33 mouse cellular contexts compared by ENCODE assay signal in genomic region chr2:84048398-84049140, GRCm38 (mm10). TPM values are rescaled to one million over a fixed set of nuclear protein-coding genes. Genes with fewer than 3 reads are reported as not detected.
DNase-seq lines count a peak whose midpoint lies in the region; ATAC-seq and TF ChIP-seq lines count a peak whose summit lies in the region.
"Had no signal": no experiment of that assay in that cellular context is flagged by ENCODE, and none has a peak within 500 bp of the region (broad histone marks: within the 10 kb centered on the region; RNA-seq: fewer than 3 reads in every experiment).

No protein-coding gene starts in this region.

- no peak for TF ChIP-seq CTCF in liver, postnatal 0 days (IDR thresholded peaks at IDR 0.05; ENCODE audit: low read depth)
- TF ChIP-seq CTCF in thymus, adult 2 months (IDR thresholded peaks at IDR 0.05; ENCODE audit: borderline replicate concordance, control insufficient read depth, extremely low read depth, insufficient read depth, low read length, poor library complexity), result no peak

- no peak for TF ChIP-seq EP300 in liver, postnatal 0 days (IDR thresholded peaks at IDR 0.05; ENCODE audit: low read depth)

- no peak overlapping the region for H3ac ChIP-seq in myocyte (ENCODE audit: control insufficient read depth, insufficient read length)

- WGBS in liver, postnatal 0 days (ENCODE audit: insufficient replicate concordance), result 83% methylated on average over 9 of the region's 9 CpGs
- WGBS in liver, embryonic 13.5 days (ENCODE audit: insufficient replicate concordance), result 62% methylated on average over 9 of the region's 9 CpGs
- WGBS in thymus, adult 2 months, result 94% methylated on average over 9 of the region's 9 CpGs

- no peak overlapping the region for H3K27ac ChIP-seq in liver, postnatal 0 days (ENCODE audit: low read depth)
- peak overlapping the region; percentile 70 for H3K27ac ChIP-seq in liver, embryonic 13.5 days
- no peak overlapping the region for H3K27ac ChIP-seq in thymus, adult 2 months (ENCODE audit: control insufficient read depth, insufficient read depth, low read length)
- H3K27ac ChIP-seq: embryonic facial prominence, embryonic 10.5 days; embryonic facial prominence, embryonic 15.5 days; forebrain, embryonic 12.5 days; hindbrain, embryonic 12.5 days; hindbrain, postnatal 0 days; midbrain, embryonic 15.5 days had no signal

- no peaks in the 10 kb centered on the region for H3K9me3 ChIP-seq in liver, postnatal 0 days (ENCODE audit: low read length)
- H3K9me3 ChIP-seq in liver, embryonic 13.5 days (replicated peaks), result no peaks in the 10 kb centered on the region
- H3K9me3 ChIP-seq: embryonic facial prominence, embryonic 10.5 days; embryonic facial prominence, embryonic 15.5 days; forebrain, embryonic 12.5 days; hindbrain, embryonic 12.5 days; midbrain, embryonic 15.5 days had no signal

- DNase-seq in liver (peak; percentile 68), 416B (ENCODE audit: low read depth) (peak; percentile 68)
- DNase-seq in liver, postnatal 0 days, result no peak
- DNase-seq in liver, embryonic 13.5 days, result peak; percentile 15
- no peak for DNase-seq in thymus, adult 2 months
- DNase-seq in cerebellum, postnatal 4 days (ENCODE audit: low spot score in 2 of 2), result no peak
- no peak for DNase-seq in embryo, embryonic 10 days (ENCODE audit: low spot score)
- DNase-seq: adrenal gland, adult 8-10 months; cerebellum, adult 11-12 months; cerebellum, postnatal 10 days; gastrocnemius, postnatal 14 days; heart, postnatal 36 days; kidney, adult 9 months; kidney, postnatal 10 days; layer of hippocampus, adult 9-11 months; lung, postnatal 4 days; right cerebral cortex, postnatal 25 days had no signal

- no peaks in the 10 kb centered on the region for H3K27me3 ChIP-seq in liver, postnatal 0 days (ENCODE audit: insufficient read depth, low read length)
- no peaks in the 10 kb centered on the region for H3K27me3 ChIP-seq in liver, embryonic 13.5 days
- no peaks in the 10 kb centered on the region for H3K27me3 ChIP-seq in myocyte (ENCODE audit: control insufficient read depth, insufficient read depth, insufficient read length)
- no peaks in the 10 kb centered on the region for H3K27me3 ChIP-seq in thymus, adult 2 months (ENCODE audit: control insufficient read depth, insufficient read depth, low read length)
- H3K27me3 ChIP-seq: CH12.LX; embryonic facial prominence, embryonic 15.5 days; forebrain, embryonic 12.5 days; hindbrain, embryonic 12.5 days; midbrain, embryonic 15.5 days had no signal

- H3K79me2 ChIP-seq in myocyte (ENCODE audit: control insufficient read depth, insufficient read depth), result no peaks in the 10 kb centered on the region

- H3K9ac ChIP-seq in liver, postnatal 0 days (replicated peaks), result no peak overlapping the region
- no peak overlapping the region for H3K9ac ChIP-seq in liver, embryonic 13.5 days
- H3K9ac ChIP-seq: embryonic facial prominence, embryonic 15.5 days; forebrain, embryonic 12.5 days; hindbrain, embryonic 12.5 days; midbrain, embryonic 15.5 days had no signal

- ATAC-seq in liver, postnatal 0 days, result no peak
- ATAC-seq in liver, embryonic 13.5 days (ENCODE audit: low read depth), result no peak
- ATAC-seq: hindbrain, postnatal 0 days; intestine, embryonic 16.5 days; lung, postnatal 0 days; midbrain, embryonic 15.5 days had no signal

- no peak for TF ChIP-seq POLR2A in myocyte (IDR thresholded peaks at IDR 0.05; ENCODE audit: insufficient read length, low read depth)
- TF ChIP-seq POLR2A in thymus, adult 2 months (IDR thresholded peaks at IDR 0.05; ENCODE audit: control insufficient read depth, extremely low read depth, insufficient read depth, low read length, poor library complexity), result no peak

- H3K4me2 ChIP-seq in liver, postnatal 0 days (ENCODE audit: low read depth, low read length), result no peak overlapping the region
- H3K4me2 ChIP-seq in liver, embryonic 13.5 days, result no peak overlapping the region
- H3K4me2 ChIP-seq in myocyte (ENCODE audit: low read depth), result peak overlapping the region; percentile 22
- H3K4me2 ChIP-seq: embryonic facial prominence, embryonic 15.5 days; forebrain, embryonic 12.5 days; heart, embryonic 11.5 days; hindbrain, embryonic 12.5 days; midbrain, embryonic 15.5 days had no signal

- peaks cover 9% of the 10 kb centered on the region; the same call in 1 of the 2 replicates for H3K4me1 ChIP-seq in liver, postnatal 0 days (ENCODE audit: insufficient read depth)
- peaks cover 35% of the 10 kb centered on the region for H3K4me1 ChIP-seq in liver, embryonic 13.5 days (replicated peaks)
- H3K4me1 ChIP-seq in thymus, adult 2 months (replicated peaks; ENCODE audit: control insufficient read depth, insufficient read depth, low read length), result no peaks in the 10 kb centered on the region
- H3K4me1 ChIP-seq: embryonic facial prominence, embryonic 10.5 days; embryonic facial prominence, embryonic 15.5 days; forebrain, embryonic 12.5 days; hindbrain, embryonic 12.5 days; midbrain, embryonic 15.5 days had no signal

- no peak overlapping the region for H3K4me3 ChIP-seq in liver, postnatal 0 days (ENCODE audit: low read depth, low read length)
- H3K4me3 ChIP-seq in liver, embryonic 13.5 days (replicated peaks), result no peak overlapping the region
- H3K4me3 ChIP-seq in myocyte, result no peak overlapping the region
- H3K4me3 ChIP-seq in thymus, adult 2 months (ENCODE audit: control insufficient read depth, insufficient read depth, low read length), result no peak overlapping the region
- H3K4me3 ChIP-seq: embryonic facial prominence, embryonic 10.5 days; embryonic facial prominence, embryonic 15.5 days; forebrain, embryonic 12.5 days; hindbrain, embryonic 12.5 days; midbrain, embryonic 15.5 days had no signal

- no peaks in the 10 kb centered on the region for H3K36me3 ChIP-seq in liver, postnatal 0 days (replicated peaks; ENCODE audit: insufficient read depth, low read length)
- H3K36me3 ChIP-seq in liver, embryonic 13.5 days, result no peaks in the 10 kb centered on the region
- H3K36me3 ChIP-seq in myocyte (ENCODE audit: control insufficient read depth, insufficient read depth), result no peaks in the 10 kb centered on the region
- no peaks in the 10 kb centered on the region for H3K36me3 ChIP-seq in thymus, adult 2 months (ENCODE audit: control insufficient read depth, insufficient read depth, low read length)
- H3K36me3 ChIP-seq: embryonic facial prominence, embryonic 10.5 days; embryonic facial prominence, embryonic 15.5 days; forebrain, embryonic 12.5 days; hindbrain, embryonic 12.5 days; midbrain, embryonic 15.5 days had no signal

TF ChIP-seq in myocyte, 11 proteins besides CTCF, POLR2A, EP300 and RAD21:
- TF ChIP-seq SRF (IDR thresholded peaks at IDR 0.05; ENCODE audit: control insufficient read depth, insufficient read length, low read depth), result no peak
- TF ChIP-seq POLR2AphosphoS2 (IDR thresholded peaks at IDR 0.05; ENCODE audit: insufficient read length, low read depth), result no peak
- TF ChIP-seq TCF3 (IDR thresholded peaks at IDR 0.05; ENCODE audit: insufficient read length, low read depth), result no peak
- TF ChIP-seq REST (IDR thresholded peaks at IDR 0.05; ENCODE audit: insufficient read depth, insufficient read length), result no peak
- TF ChIP-seq TCF12 (IDR thresholded peaks at IDR 0.05; ENCODE audit: insufficient read depth, poor library complexity, severe bottlenecking), result no peak
- no peak for TF ChIP-seq CEBPB (IDR thresholded peaks at IDR 0.05; ENCODE audit: insufficient read depth, poor library complexity, severe bottlenecking)
- no peak for TF ChIP-seq MAX (IDR thresholded peaks at IDR 0.05; ENCODE audit: low read depth)
- TF ChIP-seq MYOG (IDR thresholded peaks at IDR 0.05; ENCODE audit: control insufficient read depth in 1 of 3, insufficient read depth in 1 of 3, insufficient read length in 2 of 3, low read depth in 2 of 3), result no peak
- TF ChIP-seq USF1 (IDR thresholded peaks at IDR 0.05; ENCODE audit: low read depth), result no peak
- TF ChIP-seq E2F4 (IDR thresholded peaks at IDR 0.05; ENCODE audit: insufficient read depth), result no peak
- no peak for TF ChIP-seq MYOD1 (IDR thresholded peaks at IDR 0.05; ENCODE audit: control insufficient read depth in 1 of 3, insufficient read length in 2 of 3, low read depth in 2 of 3)

RNA-seq across cellular contexts. Expression of gene Gm13691, which starts 58.2 kb away (rescaled TPM):
- polyA plus RNA-seq in liver, postnatal 0 days (2015; fragmentation: Nextera tagmentation; extraction: Ambion mirVana), result not detected in 2 replicates
- polyA plus RNA-seq in liver, embryonic 13.5 days (2015; fragmentation: Nextera tagmentation; extraction: Ambion mirVana), result not detected in 2 replicates
- not detected for polyA plus RNA-seq in myocyte (2012; fragmentation: generic; extraction: Trizol)
- not detected in 2 replicates for polyA plus RNA-seq in thymus, adult 2 months (2012; rRNA removed)
- polyA plus RNA-seq: cortical plate, adult 2 months; embryonic facial prominence, embryonic 10.5 days; embryonic facial prominence, embryonic 15.5 days; forebrain, embryonic 12.5 days; heart, embryonic 11.5 days; heart, embryonic 16.5 days; hindbrain, embryonic 12.5 days; hindbrain, postnatal 0 days; intestine, embryonic 16.5 days; limb, embryonic 11.5 days; liver, adult 2 months; lung, postnatal 0 days; midbrain, embryonic 15.5 days; neural tube, embryonic 11.5 days had no signal

Comparison
In these comparisons a context has a peak if more than half of its experiments do, and no peak if none do; other contexts are left out.
1. DNase-seq: peak in liver (single experiment), 416B (single experiment) and liver, embryonic 13.5 days (single experiment); none in liver, postnatal 0 days (single experiment), thymus, adult 2 months (single experiment), cerebellum, postnatal 4 days (0 of 2) and embryo, embryonic 10 days (single experiment).